Mouse (Mus musculus) liver, embryonic 13.5 days (tissue): ENCODE data around the gene Mmp24. TPM values are rescaled to one million over a fixed set of nuclear protein-coding genes. Genes with fewer than 3 reads are reported as not detected.
"Not testable (repeated sequence)": the region's sequence is repeated elsewhere in the genome, so short reads cannot be mapped to it uniquely, and the experiment has no call there.

Source experiments
- ATAC-seq: fragments of 200-750 bp; cut with Nextera tagmentation; 2 replicates; pipeline ENCODE4 v1.8.0; 2017; ENCODE audit warnings: low read depth, mild to moderate bottlenecking, moderate number of reproducible peaks, moderate library complexity
- DNase-seq: peaks from one replicate; pipeline ENCODE4 v3.0.0; 2022
- H3K27ac ChIP-seq: fragments of 300-500 bp; sonication (generic); 2 replicates; pipeline ENCODE4 v1.5.1; 2015; ENCODE audit warnings: moderate library complexity, mild to moderate bottlenecking, inconsistent platforms
- H3K27me3 ChIP-seq: fragments of 300-500 bp; sonication (generic); 2 replicates; pipeline ENCODE4 v1.6.1; 2015; ENCODE audit warnings: mild to moderate bottlenecking, inconsistent platforms
- H3K36me3 ChIP-seq: fragments of 300-500 bp; sonication (generic); 2 replicates; pipeline ENCODE4 v1.6.1; 2015; ENCODE audit warnings: mild to moderate bottlenecking, inconsistent platforms
- H3K4me1 ChIP-seq: fragments of 300-500 bp; sonication (generic); replicated peaks from 2 replicates; pipeline ENCODE4 v1.6.1; 2015; ENCODE audit warnings: inconsistent platforms
- H3K4me2 ChIP-seq: fragments of 300-500 bp; sonication (generic); 2 replicates; pipeline ENCODE4 v1.6.1; 2015; ENCODE audit warnings: inconsistent platforms, mild to moderate bottlenecking, moderate library complexity
- H3K4me3 ChIP-seq: fragments of 300-500 bp; sonication (generic); replicated peaks from 2 replicates; pipeline ENCODE4 v1.5.1; 2015; ENCODE audit warnings: mild to moderate bottlenecking, inconsistent platforms
- H3K9ac ChIP-seq: fragments of 300-500 bp; sonication (generic); 2 replicates; pipeline ENCODE4 v1.6.1; 2015; ENCODE audit warnings: mild to moderate bottlenecking, inconsistent platforms
- H3K9me3 ChIP-seq: fragments of 300-500 bp; sonication (generic); replicated peaks from 2 replicates; pipeline ENCODE4 v1.6.1; 2016; ENCODE audit warnings: inconsistent platforms
- WGBS: fragments of 180-500 bp; shearing (Covaris S2); methylation state at CpG from one replicate; pipeline ENCODE4 v1.1.7; 2015; ENCODE audit not compliant: insufficient replicate concordance; 5-methylcytosine and 5-hydroxymethylcytosine counted together
- polyA plus RNA-seq: library from polyadenylated mRNA; unstranded; fragments of >200 nt; fragmentation: Nextera tagmentation; extraction: Ambion mirVana; gene quantifications from 2 replicates; pipeline ENCODE4 v1.2.1, GENCODE M21; 2015

Gene Mmp24
- polyA plus RNA-seq: not detected in 2 replicates

- WGBS: 4% methylated on average over 51 of the region's 100 CpGs
- Histone ChIP-seq H3K36me3 (no peaks in the 10 kb centered on the region), H3K9ac (no peak within 1 kb of the TSS), H3K27me3 (peaks cover 72% of the 10 kb centered on the region), H3K4me1 (peaks cover 8% of the 10 kb centered on the region; the same call in 1 of the 2 replicates), H3K27ac (no peak within 1 kb of the TSS), H3K9me3 (no peaks in the 10 kb centered on the region), H3K4me2 (peak within 1 kb of the TSS; percentile 76), H3K4me3 (peak within 1 kb of the TSS; percentile 59)
- ATAC-seq (no peak), DNase-seq (no peak)
These were observed at the start of gene Mmp24 for GRCm38 (mm10) chr2:155774927-155775684. Gene Mmp24 (plus strand): TSS chr2:155775342.

- peaks cover 12% of the 10 kb centered on the region for H3K36me3 ChIP-seq
- H3K4me3 ChIP-seq: no peak overlapping the region
- DNase-seq: no peak
- ATAC-seq: no peak
- no peak overlapping the region for H3K27ac ChIP-seq
- H3K27me3 ChIP-seq: no peaks in the 10 kb centered on the region
- peaks cover 33% of the 10 kb centered on the region for H3K4me1 ChIP-seq
- H3K9me3 ChIP-seq: no peaks in the 10 kb centered on the region
- H3K4me2 ChIP-seq: no peak overlapping the region
- H3K9ac ChIP-seq: no peak overlapping the region
- WGBS: 61% methylated on average over 7 of the region's 7 CpGs
These were observed 48.8 kb upstream of the Mmp24 start for GRCm38 (mm10) chr2:155726302-155726701.

- H3K4me3 ChIP-seq: no peak overlapping the region
- H3K4me2 ChIP-seq: peak overlapping the region; percentile 81
- H3K36me3 ChIP-seq: peaks cover under 1% of the 10 kb centered on the region
- H3K9ac ChIP-seq: no peak overlapping the region
- ATAC-seq (no peak), DNase-seq (no peak)
- no peak overlapping the region for H3K27ac ChIP-seq
- H3K9me3 ChIP-seq: no peaks in the 10 kb centered on the region
- 71% methylated on average over 7 of the region's 7 CpGs for WGBS
- H3K4me1 ChIP-seq: peaks cover 33% of the 10 kb centered on the region
- H3K27me3 ChIP-seq: no peaks in the 10 kb centered on the region
These were observed 47.3 kb upstream of the Mmp24 start for GRCm38 (mm10) chr2:155727764-155728395.

- peak overlapping the region; percentile 83 for H3K4me3 ChIP-seq
- H3K27me3 ChIP-seq: no peaks in the 10 kb centered on the region
- H3K9ac ChIP-seq: peak overlapping the region; percentile 84
- H3K27ac ChIP-seq: peak overlapping the region; percentile 41
- no peaks in the 10 kb centered on the region for H3K9me3 ChIP-seq
- peak overlapping the region; percentile 81 for H3K4me2 ChIP-seq
- no peak; the same call in 1 of the 2 replicates for ATAC-seq
- DNase-seq: no peak
- 5% methylated on average over 15 of the region's 15 CpGs for WGBS
- H3K36me3 ChIP-seq: no peaks in the 10 kb centered on the region
- peaks cover 33% of the 10 kb centered on the region for H3K4me1 ChIP-seq
These were observed 46.4 kb upstream of the Mmp24 start for GRCm38 (mm10) chr2:155728742-155729141.

- ATAC-seq: peak; percentile 94
- Histone ChIP-seq H3K4me3 (peak within 1 kb of the TSS; percentile 83), H3K27me3 (no peaks in the 10 kb centered on the region), H3K27ac (peak within 1 kb of the TSS; percentile 41), H3K9me3 (no peaks in the 10 kb centered on the region), H3K36me3 (no peaks in the 10 kb centered on the region), H3K9ac (peak within 1 kb of the TSS; percentile 84), H3K4me1 (peaks cover 29% of the 10 kb centered on the region), H3K4me2 (peak within 1 kb of the TSS; percentile 81)
- WGBS: under 1% methylated on average over 33 of the region's 33 CpGs
- peak; percentile 86 for DNase-seq
These were observed 45.9 kb upstream of the Mmp24 start, which contains the start of gene Edem2 for GRCm38 (mm10) chr2:155729158-155729645. Gene Edem2 (minus strand): TSS chr2:155729475.

- Histone ChIP-seq H3K36me3 (no peaks in the 10 kb centered on the region), H3K27me3 (no peaks in the 10 kb centered on the region), H3K9me3 (no peaks in the 10 kb centered on the region), H3K9ac (no peak overlapping the region), H3K27ac (no peak overlapping the region), H3K4me3 (no peak overlapping the region), H3K4me2 (no peak overlapping the region), H3K4me1 (no peaks in the 10 kb centered on the region; the same call in 1 of the 2 replicates)
- WGBS: 74% methylated on average over 5 of the region's 5 CpGs
- ATAC-seq (no peak), DNase-seq (no peak)
These were observed 40.1 kb upstream of the Mmp24 start for GRCm38 (mm10) chr2:155735080-155735479.

GRCm38 (mm10) chr2:155735766-155736165, 39.4 kb upstream of the Mmp24 start, which contains the start of gene Gm17581:
Gene Gm17581 (minus strand): TSS chr2:155735866.
- H3K4me3 ChIP-seq, DNase-seq, ATAC-seq, H3K4me2 ChIP-seq, H3K27me3 ChIP-seq, H3K9me3 ChIP-seq, H3K9ac ChIP-seq, H3K36me3 ChIP-seq, H3K4me1 ChIP-seq, H3K27ac ChIP-seq: not testable (repeated sequence)
- 69% methylated on average over 5 of the region's 5 CpGs for WGBS

- H3K4me3 ChIP-seq: no peak overlapping the region
- H3K36me3 ChIP-seq: no peaks in the 10 kb centered on the region
- WGBS: 55% methylated on average over 6 of the region's 6 CpGs
- DNase-seq (no peak), ATAC-seq (no peak)
- H3K4me2 ChIP-seq: no peak overlapping the region
- no peaks in the 10 kb centered on the region for H3K27me3 ChIP-seq
- H3K4me1 ChIP-seq: no peaks in the 10 kb centered on the region
- no peak overlapping the region for H3K9ac ChIP-seq
- H3K9me3 ChIP-seq: no peaks in the 10 kb centered on the region
- no peak overlapping the region for H3K27ac ChIP-seq
These were observed 38.2 kb upstream of the Mmp24 start for GRCm38 (mm10) chr2:155736936-155737335.

GRCm38 (mm10) chr2:155737803-155738202, 37.3 kb upstream of the Mmp24 start:
- Histone ChIP-seq H3K9me3 (no peaks in the 10 kb centered on the region), H3K27ac (no peak overlapping the region), H3K4me1 (peaks cover 8% of the 10 kb centered on the region), H3K27me3 (peaks cover 5% of the 10 kb centered on the region), H3K4me3 (no peak overlapping the region), H3K36me3 (no peaks in the 10 kb centered on the region), H3K9ac (no peak overlapping the region), H3K4me2 (no peak overlapping the region)
- ATAC-seq (no peak), DNase-seq (no peak)
- 44% methylated on average over 9 of the region's 9 CpGs for WGBS

- no peak for ATAC-seq
- DNase-seq: no peak
- Histone ChIP-seq H3K4me2 (no peak overlapping the region), H3K4me3 (no peak overlapping the region), H3K9me3 (no peaks in the 10 kb centered on the region), H3K4me1 (peaks cover 16% of the 10 kb centered on the region), H3K27me3 (peaks cover 24% of the 10 kb centered on the region), H3K27ac (no peak overlapping the region), H3K36me3 (no peaks in the 10 kb centered on the region), H3K9ac (no peak overlapping the region)
- WGBS: 21% methylated on average over 11 of the region's 11 CpGs
These were observed 32.9 kb upstream of the Mmp24 start for GRCm38 (mm10) chr2:155742211-155742610.

GRCm38 (mm10) chr2:155742931-155743337, 32.2 kb upstream of the Mmp24 start:
- peaks cover 16% of the 10 kb centered on the region for H3K4me1 ChIP-seq
- no peaks in the 10 kb centered on the region for H3K9me3 ChIP-seq
- 10% methylated on average over 12 of the region's 12 CpGs for WGBS
- no peaks in the 10 kb centered on the region for H3K36me3 ChIP-seq
- H3K4me3 ChIP-seq: no peak overlapping the region
- peaks cover 24% of the 10 kb centered on the region for H3K27me3 ChIP-seq
- ATAC-seq (peak; percentile 60; the same call in 1 of the 2 replicates), DNase-seq (peak; percentile 24)
- no peak overlapping the region for H3K4me2 ChIP-seq
- H3K9ac ChIP-seq: no peak overlapping the region
- H3K27ac ChIP-seq: no peak overlapping the region
